Mouse (Mus musculus) lung, postnatal 25 days (tissue): ENCODE measurements around the gene Appl1.
A peak's percentile ranks its signal among the peaks of the same experiment; 100 is the strongest.
"Not testable (repeated sequence)": the region's sequence is repeated elsewhere in the genome, so short reads cannot be mapped to it uniquely, and the experiment has no call there.

Experiments used
- DNase-seq: peaks from one replicate; pipeline ENCODE4 v3.0.0; 2022; ENCODE audit warnings: low spot score

Gene Appl1

DNA sequence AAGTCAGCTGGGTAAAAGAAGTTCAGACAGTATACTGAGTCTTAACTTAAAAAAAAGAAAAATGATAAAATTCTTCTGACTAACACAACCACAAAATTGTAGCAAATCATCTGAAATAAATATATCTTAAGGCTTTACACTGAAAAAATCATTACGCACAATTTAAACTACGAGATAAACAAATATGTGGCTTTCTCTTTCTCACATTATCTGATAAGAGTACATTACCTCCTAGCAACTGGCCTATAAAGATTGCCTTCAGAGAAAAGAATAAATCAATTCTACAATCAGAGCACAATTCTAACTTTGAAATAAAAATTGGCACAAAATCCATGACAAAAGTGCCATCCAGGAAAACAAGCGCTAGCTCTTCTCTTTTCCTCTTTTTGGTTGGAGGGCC is 1.9 kb downstream of the Appl1 start:
- DNase-seq, result no peak

GRCm38 (mm10) chr14:26960518-26960917 is 10.5 kb downstream of the Appl1 start:
- DNase-seq, result no peak

GRCm38 (mm10) chr14:26956139-26956538 is 14.9 kb downstream of the Appl1 start:
- DNase-seq, result not testable (repeated sequence)

- no peak for DNase-seq
These were observed 35.5 kb downstream of the Appl1 start for GRCm38 (mm10) chr14:26935558-26935957.

DNA sequence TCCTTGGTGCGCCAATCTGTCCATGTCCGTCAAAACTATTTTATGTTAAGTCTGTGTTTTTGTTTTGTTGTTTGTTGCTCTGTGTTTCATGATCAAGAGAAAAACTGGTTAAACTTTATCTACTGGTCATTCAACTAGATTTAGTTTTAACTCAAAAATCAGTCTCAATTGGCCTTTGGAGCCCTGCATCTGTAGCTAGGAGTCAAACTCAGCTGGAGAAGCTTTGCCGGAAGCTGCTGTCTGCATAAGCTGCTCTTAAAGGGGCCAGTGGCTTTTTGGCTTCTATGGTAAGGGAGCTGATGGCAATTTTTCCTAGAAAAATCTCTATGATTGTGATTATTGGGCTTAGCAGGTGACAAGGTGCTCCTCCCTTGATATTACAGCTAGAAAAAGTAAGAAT is 36.1 kb downstream of the Appl1 start:
- no peak for DNase-seq

GRCm38 (mm10) chr14:26923702-26924421 is 47.2 kb downstream of the Appl1 start:
- no peak for DNase-seq

DNA sequence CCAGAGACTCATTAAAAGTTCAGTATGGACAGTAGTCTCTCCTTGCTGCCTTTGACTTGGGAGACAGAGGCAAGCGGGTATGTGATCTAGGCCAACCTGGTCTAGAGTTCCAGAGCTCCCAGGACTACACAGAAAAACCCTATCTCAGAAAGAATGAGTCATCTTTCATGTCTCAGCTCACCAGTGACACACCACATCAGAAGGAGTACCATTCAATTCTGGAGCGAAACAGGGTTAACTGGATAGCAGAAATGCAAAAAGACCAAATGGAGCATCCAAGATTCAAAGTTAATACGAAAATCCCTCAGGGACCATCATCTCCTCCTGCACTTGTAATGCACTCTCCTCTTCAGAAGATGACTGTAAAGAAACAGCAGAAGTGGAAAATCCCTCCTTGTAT is 51.7 kb downstream of the Appl1 start:
- no peak for DNase-seq

- DNase-seq, result no peak
These were observed 57.3 kb downstream of the Appl1 start for GRCm38 (mm10) chr14:26913681-26914268.

GRCm38 (mm10) chr14:26911826-26912225 is 59.2 kb downstream of the Appl1 start:
- no peak for DNase-seq

DNA sequence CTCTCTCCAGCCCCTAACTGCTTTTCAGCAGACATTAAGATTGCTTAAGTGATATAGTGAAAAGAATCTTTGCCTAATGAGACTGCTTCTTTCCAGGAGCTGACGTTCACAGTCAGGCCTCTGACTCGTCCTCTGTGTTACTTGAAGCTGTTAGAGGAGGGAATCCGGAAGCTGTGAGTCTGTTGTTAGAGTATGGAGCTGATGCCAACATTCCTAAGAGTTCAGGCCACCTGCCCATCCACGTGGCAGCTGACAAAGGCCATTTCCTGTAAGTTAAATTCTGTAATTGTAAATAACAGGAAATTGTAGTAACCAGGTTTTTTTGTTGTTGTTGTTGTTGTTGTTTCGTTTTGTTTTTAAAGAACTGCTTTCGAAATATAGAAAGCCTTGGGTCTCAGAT is 59.8 kb downstream of the Appl1 start:
- DNase-seq, result peak; percentile 34

DNA sequence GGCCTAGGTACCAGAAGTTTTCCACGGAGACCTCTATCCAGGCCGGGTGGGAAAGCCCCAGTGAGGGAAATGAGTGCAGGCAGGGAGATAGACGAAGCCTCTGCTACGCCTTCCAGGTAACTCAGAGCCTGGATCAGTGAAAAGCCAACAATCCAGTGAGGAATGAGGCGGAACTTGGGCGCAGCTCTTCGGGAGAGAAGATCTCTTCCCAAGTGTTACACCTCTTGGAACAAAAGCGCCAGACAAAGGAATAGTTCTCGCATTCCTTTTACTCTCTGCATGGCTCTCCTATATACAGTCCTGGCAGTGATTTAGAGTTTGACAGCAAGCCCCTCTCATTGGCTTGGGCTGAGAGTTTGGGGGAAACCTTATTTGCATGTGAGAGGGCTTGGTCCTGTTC is 60.6 kb downstream of the Appl1 start:
- not testable (repeated sequence) for DNase-seq

DNA sequence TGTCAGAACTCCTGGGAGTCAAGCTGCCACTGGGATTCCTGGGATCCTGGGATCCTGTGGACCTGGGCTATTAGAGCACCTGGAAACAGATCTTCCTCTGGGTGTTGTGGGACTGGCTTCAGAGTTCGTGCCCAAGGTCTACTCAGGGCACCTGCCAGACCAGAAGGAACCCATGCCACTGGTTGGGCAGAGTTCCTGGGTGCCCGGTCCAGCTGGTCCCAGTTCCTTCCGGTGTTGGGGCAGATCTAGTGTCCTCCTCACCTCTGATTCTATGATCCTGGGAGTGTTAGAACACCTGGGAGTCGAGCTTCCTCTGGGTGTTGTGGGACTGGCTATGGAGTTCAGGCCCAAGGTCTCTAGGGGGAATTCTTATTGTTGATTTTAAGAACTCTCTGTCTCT is 63.6 kb downstream of the Appl1 start:
- no peak for DNase-seq

DNA sequence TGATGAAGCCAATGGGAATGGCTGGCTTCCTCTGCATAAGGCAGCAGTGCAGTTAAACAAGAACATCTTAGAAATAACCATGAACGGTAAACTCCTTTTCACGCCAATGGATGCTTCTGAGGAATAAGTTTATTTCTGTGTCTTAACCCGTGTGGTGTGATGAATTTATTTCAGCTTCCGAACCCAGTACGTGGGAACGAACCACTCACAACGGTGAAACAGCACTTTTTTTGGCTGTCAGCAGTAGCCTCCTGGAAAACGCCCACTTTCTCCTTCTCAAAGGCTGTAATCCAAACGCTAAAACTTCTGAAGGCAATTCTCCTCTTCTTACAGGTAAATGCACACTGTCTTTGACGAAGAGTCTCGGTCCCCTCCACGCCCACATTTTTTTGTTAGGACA is 70.1 kb downstream of the Appl1 start:
- no peak for DNase-seq

DNA sequence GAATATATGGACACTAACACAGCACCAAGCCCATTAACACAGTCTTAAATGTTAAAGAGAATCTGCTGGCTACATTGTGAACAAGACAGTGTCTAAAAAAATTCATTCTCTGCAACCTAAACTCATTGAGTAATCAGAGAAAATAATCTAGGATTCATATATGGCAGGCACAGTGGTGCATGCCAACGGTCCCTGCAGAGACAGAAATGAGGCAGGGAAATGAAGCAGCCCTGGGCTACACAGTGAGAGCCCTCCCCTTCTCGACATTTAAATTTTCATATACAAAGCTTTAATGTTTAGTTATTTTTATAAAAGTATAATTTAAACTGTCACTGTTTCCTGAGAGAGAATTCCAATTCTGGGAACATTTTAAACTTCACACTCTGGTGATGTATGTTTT is 71.5 kb downstream of the Appl1 start:
- no peak for DNase-seq

DNA sequence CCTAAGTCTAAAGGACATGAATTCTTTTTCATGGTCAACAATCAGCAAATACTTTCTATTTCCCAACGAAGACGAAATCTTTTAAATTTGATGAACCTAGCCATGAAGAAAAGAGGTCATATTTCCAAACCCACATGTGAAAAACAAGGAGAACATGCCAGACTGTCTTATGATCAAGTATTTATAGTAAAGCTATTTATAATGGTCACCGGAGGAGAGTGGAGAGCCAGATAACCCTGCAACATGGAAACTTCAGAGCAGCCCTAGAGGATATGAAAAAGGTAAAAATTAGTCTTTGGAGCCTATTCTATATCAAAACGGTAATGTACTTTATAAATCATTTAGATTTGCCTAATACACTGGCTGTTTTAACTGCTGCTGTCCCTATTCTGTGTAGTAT is 76.6 kb downstream of the Appl1 start, which contains the start of gene Asb14:
Asb14 (plus strand) TSS at position 166 of the 400 bp plus-strand sequence.
- DNase-seq, result no peak

- no peak for DNase-seq
These were observed 80.3 kb downstream of the Appl1 start for GRCm38 (mm10) chr14:26890777-26891176.

DNA sequence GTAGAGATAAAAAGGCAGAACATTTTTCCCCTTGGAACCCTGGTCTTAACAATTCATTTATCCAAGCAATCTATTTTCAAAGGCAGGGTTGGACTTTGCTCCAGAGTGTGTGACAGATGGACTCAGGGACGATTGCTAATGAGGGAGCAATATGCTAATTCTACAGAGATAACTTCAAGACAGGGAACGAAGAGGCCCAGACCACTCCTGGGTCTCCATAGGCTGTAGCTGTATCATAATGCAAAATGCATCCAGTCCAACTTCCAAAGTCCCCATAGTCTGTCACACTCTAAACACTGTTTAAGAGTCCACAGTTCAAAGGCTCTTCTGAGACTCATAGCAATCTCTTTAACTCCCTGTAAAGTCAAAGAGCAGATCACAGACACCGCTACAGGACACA is 83.8 kb downstream of the Appl1 start:
- DNase-seq, result no peak

- no peak for DNase-seq
These were observed 89.3 kb downstream of the Appl1 start for GRCm38 (mm10) chr14:26881700-26882099.

GRCm38 (mm10) chr14:26879976-26880375 is 91.1 kb downstream of the Appl1 start:
- DNase-seq, result no peak

DNA sequence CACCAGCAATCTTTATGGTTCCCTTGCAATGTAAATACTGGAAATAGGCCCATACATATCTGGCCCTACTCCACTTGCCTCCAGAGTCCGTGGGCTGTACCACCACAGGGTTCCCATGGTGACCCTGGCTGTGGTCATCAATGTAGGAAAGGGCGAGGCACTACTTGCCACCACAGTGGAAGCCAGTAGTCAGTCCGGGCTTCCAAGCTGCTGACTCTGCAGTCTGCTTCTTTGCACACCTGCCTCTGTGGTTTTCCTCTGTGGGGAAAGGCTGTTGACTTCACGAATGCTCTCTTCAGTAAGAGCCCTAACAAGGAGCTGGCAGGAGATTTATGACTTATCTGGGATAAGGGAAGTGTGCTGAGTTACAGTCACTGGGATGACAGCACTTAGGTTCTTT is 92.3 kb downstream of the Appl1 start:
- no peak for DNase-seq
